In genomic region chr11:75190371-75190724, GRCm38 (mm10) we compare ENCODE assay signal across 8 mouse cellular contexts. TPM values are rescaled to one million over a fixed set of nuclear protein-coding genes. Genes with fewer than 3 reads are reported as not detected.
A peak's percentile ranks its signal among the peaks of the same experiment; 100 is the strongest.
DNase-seq lines count a peak whose midpoint lies in the region; ATAC-seq and TF ChIP-seq lines count a peak whose summit lies in the region.

No protein-coding gene starts in this region.

- WGBS in intestine, embryonic 16.5 days = under 1% methylated on average over 24 of the region's 24 CpGs
- WGBS in midbrain, postnatal 0 days = 1% methylated on average over 24 of the region's 24 CpGs

- peak overlapping the region; percentile 73 for H3K9ac ChIP-seq in intestine, embryonic 16.5 days (ENCODE audit: low read depth, low read length)
- H3K9ac ChIP-seq in midbrain, postnatal 0 days (replicated peaks; ENCODE audit: low read length, poor library complexity, severe bottlenecking) = peak overlapping the region; percentile 64

- H3K4me1 ChIP-seq in intestine, embryonic 16.5 days (ENCODE audit: control insufficient read depth, insufficient read depth, low read length) = peaks cover 26% of the 10 kb centered on the region
- peaks cover 10% of the 10 kb centered on the region; the same call in 1 of the 2 replicates for H3K4me1 ChIP-seq in midbrain, postnatal 0 days (ENCODE audit: insufficient read depth, low read length)

- peak overlapping the region; percentile 75 for H3K4me3 ChIP-seq in intestine, embryonic 16.5 days (ENCODE audit: low read length)
- peak overlapping the region; percentile 82 for H3K4me3 ChIP-seq in midbrain, postnatal 0 days (ENCODE audit: low read depth, low read length)

- DNase-seq in 3134 (ENCODE audit: extremely low read depth, insufficient read length, low spot score) = peak; percentile 90
- peak; percentile 82 for DNase-seq in adrenal gland, adult 8-10 months
- DNase-seq in embryo, embryonic 11.5 days (ENCODE audit: low read depth, low spot score) = peak; percentile 75
- peak; percentile 55 to 78 for DNase-seq in gastrocnemius, postnatal 4 days (ENCODE audit: low spot score in 2 of 2)
- DNase-seq in liver = peak; percentile 89
- peak; percentile 91 for DNase-seq in midbrain, postnatal 0 days (ENCODE audit: low spot score)
- peak; percentile 64 to 76 for DNase-seq in spleen, postnatal 14 days (ENCODE audit: low spot score in 2 of 2)

- H3K36me3 ChIP-seq in intestine, embryonic 16.5 days (ENCODE audit: control insufficient read depth, insufficient read depth, low read length) = no peaks in the 10 kb centered on the region
- no peaks in the 10 kb centered on the region for H3K36me3 ChIP-seq in midbrain, postnatal 0 days (ENCODE audit: insufficient read depth, low read length)

- no peaks in the 10 kb centered on the region for H3K9me3 ChIP-seq in intestine, embryonic 16.5 days (ENCODE audit: control insufficient read depth, low read length)
- H3K9me3 ChIP-seq in midbrain, postnatal 0 days (ENCODE audit: low read length) = no peaks in the 10 kb centered on the region

- ATAC-seq in intestine, embryonic 16.5 days = peak; percentile 80
- peak; percentile 75 for ATAC-seq in midbrain, postnatal 0 days (ENCODE audit: low FRiP score)

- H3K27ac ChIP-seq in intestine, embryonic 16.5 days (ENCODE audit: low read length) = peak overlapping the region; percentile 35
- no peak overlapping the region for H3K27ac ChIP-seq in midbrain, postnatal 0 days (ENCODE audit: low read depth, low read length)

- peak overlapping the region; percentile 70 for H3K4me2 ChIP-seq in intestine, embryonic 16.5 days (ENCODE audit: low read depth, low read length)
- peak overlapping the region; percentile 91 for H3K4me2 ChIP-seq in midbrain, postnatal 0 days (ENCODE audit: low read depth, low read length, poor library complexity, severe bottlenecking)

- peak; percentile 40 for TF ChIP-seq CTCF in midbrain, postnatal 0 days (IDR thresholded peaks at IDR 0.05)

- H3K27me3 ChIP-seq in intestine, embryonic 16.5 days (replicated peaks; ENCODE audit: control insufficient read depth, insufficient read depth, low read length) = peaks cover 25% of the 10 kb centered on the region
- 0 out of 2 replicates have a peak, but pooled peaks cover 4% of the 10 kb centered on the region for H3K27me3 ChIP-seq in midbrain, postnatal 0 days (ENCODE audit: insufficient read depth, low read length)

RNA-seq across cellular contexts. Expression of gene Dph1, which starts 0.7 kb away (rescaled TPM):
- total RNA-seq in adrenal gland, adult 8-10 months (2022) = 10 to 100 TPM; 32.3 to 46.1 (median 44.7) TPM
- total RNA-seq in gastrocnemius, postnatal 4 days (2021) = 10 to 100 TPM in 1 of 2 experiments, 1 to 10 TPM in 1; 10.0 to 11.4 TPM
- 20.3 and 22.7 TPM in 2 replicates for polyA plus RNA-seq in intestine, embryonic 16.5 days (2015; fragmentation: Nextera tagmentation; extraction: Ambion mirVana)
- 17.4 and 19.9 TPM in 2 replicates for total RNA-seq in midbrain, postnatal 0 days (2014; rRNA removed)
- polyA plus RNA-seq in midbrain, postnatal 0 days (2015; fragmentation: Nextera tagmentation; extraction: Ambion mirVana) = 10.8 and 12.1 TPM in 2 replicates

RNA-seq across cellular contexts. Expression of gene Rtn4rl1, which starts 3.2 kb away (rescaled TPM):
- 10 to 100 TPM; 39.9 to 74.9 (median 58.7) TPM for total RNA-seq in adrenal gland, adult 8-10 months (2022)
- 1 to 10 TPM; 4.2 to 5.0 TPM for total RNA-seq in gastrocnemius, postnatal 4 days (2021)
- 1.5 and 1.6 TPM in 2 replicates for polyA plus RNA-seq in intestine, embryonic 16.5 days (2015; fragmentation: Nextera tagmentation; extraction: Ambion mirVana)
- total RNA-seq in midbrain, postnatal 0 days (2014; rRNA removed) = 15.4 and 18.5 TPM in 2 replicates
- polyA plus RNA-seq in midbrain, postnatal 0 days (2015; fragmentation: Nextera tagmentation; extraction: Ambion mirVana) = 16.2 and 17.5 TPM in 2 replicates

RNA-seq across cellular contexts. Expression of gene Ovca2, which starts 11.7 kb away (rescaled TPM):
- total RNA-seq in adrenal gland, adult 8-10 months (2022) = 10 to 100 TPM; 22.3 to 28.9 (median 25.9) TPM
- total RNA-seq in gastrocnemius, postnatal 4 days (2021) = 1 to 10 TPM; 6.6 to 6.8 TPM
- 18.7 and 23.9 TPM in 2 replicates for polyA plus RNA-seq in intestine, embryonic 16.5 days (2015; fragmentation: Nextera tagmentation; extraction: Ambion mirVana)
- total RNA-seq in midbrain, postnatal 0 days (2014; rRNA removed) = 14.2 and 26.0 TPM in 2 replicates
- 10.4 and 12.7 TPM in 2 replicates for polyA plus RNA-seq in midbrain, postnatal 0 days (2015; fragmentation: Nextera tagmentation; extraction: Ambion mirVana)

RNA-seq across cellular contexts. Expression of gene Hic1, which starts 21.0 kb away (rescaled TPM):
- total RNA-seq in adrenal gland, adult 8-10 months (2022) = 10 to 100 TPM in 2 of 4 experiments, 1 to 10 TPM in 2; 7.7 to 16.5 (median 11.4) TPM
- total RNA-seq in gastrocnemius, postnatal 4 days (2021) = 10 to 100 TPM; 42.7 to 48.8 TPM
- polyA plus RNA-seq in intestine, embryonic 16.5 days (2015; fragmentation: Nextera tagmentation; extraction: Ambion mirVana) = 7.1 and 8.6 TPM in 2 replicates
- total RNA-seq in midbrain, postnatal 0 days (2014; rRNA removed) = 7.1 and 8.0 TPM in 2 replicates
- 1.4 and 1.5 TPM in 2 replicates for polyA plus RNA-seq in midbrain, postnatal 0 days (2015; fragmentation: Nextera tagmentation; extraction: Ambion mirVana)
